Mouse (Mus musculus): ENCODE measurements around the gene Smchd1.
"Not testable (repeated sequence)": the region's sequence is repeated elsewhere in the genome, so short reads cannot be mapped to it uniquely, and the experiment has no call there.

DNA sequence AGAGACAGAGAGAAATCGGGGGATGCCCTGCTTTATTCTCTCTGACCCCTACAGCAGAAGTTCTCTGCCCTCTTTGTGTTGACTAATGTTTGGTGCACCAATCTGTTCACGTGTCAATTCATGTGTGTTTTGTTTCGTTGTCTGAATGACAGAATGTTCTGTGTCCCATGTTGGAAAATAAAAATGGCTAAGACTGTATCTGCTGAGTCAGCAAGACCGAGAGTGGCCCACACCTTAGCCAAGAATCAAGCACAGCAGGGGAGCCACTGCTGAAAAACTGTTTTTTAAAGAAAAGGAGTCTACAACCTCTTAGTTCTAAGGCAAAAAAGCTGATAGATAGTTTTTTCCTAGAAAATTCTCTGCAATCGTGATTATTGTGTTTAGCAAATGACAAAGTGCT is 55.7 kb downstream of the Smchd1 start:
- TF ChIP-seq EP300, CTCF (IDR thresholded peaks at IDR 0.05): not testable (repeated sequence)
